Mouse (Mus musculus) heart, postnatal 36 days (tissue): Measurements from ENCODE around the gene Akr1b10. TPM values are rescaled to one million over a fixed set of nuclear protein-coding genes. Genes with fewer than 3 reads are reported as not detected.
"Not testable (repeated sequence)": the region's sequence is repeated elsewhere in the genome, so short reads cannot be mapped to it uniquely, and the experiment has no call there.

ENCODE experiments used
- DNase-seq, 2 experiments: peaks; one replicate each; pipeline ENCODE4 v3.0.0; 2021 to 2022
- intact Hi-C: fragments of 180-260 bp; cut with DNase I; formaldehyde crosslinking; loops from one replicate; pipeline ENCODE4 v1.15.1; 2025
- total RNA-seq, 2 experiments: library from RNA; stranded (reverse); gene quantifications; 2 replicates each; pipeline ENCODE4 v1.2.3; 2021

The Akr1b10 gene
- total RNA-seq, 2 experiments from 2014 or later, result 56.8 to 65.7 TPM

DNA sequence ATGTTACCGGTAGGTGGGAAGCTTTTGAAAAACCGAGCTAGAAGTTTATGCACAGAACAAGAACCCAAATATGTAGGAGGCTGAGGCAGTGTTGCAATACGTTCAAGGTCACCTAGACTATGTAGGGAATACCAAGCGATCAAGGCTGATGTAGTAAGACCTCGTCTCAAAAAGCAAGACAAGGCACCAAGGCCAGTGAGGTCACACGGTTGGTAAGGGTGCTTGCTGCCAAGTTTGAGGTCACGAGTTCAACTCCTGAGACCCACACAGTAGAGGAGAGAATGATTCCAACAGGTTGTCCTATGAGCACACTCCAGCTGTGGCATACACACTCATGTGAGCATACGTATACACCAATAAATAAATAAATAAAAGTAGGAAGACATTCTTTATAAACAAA is 13.9 kb upstream of the Akr1b10 start:
- intact Hi-C loops, result no loop called here
- no peak for DNase-seq

DNA sequence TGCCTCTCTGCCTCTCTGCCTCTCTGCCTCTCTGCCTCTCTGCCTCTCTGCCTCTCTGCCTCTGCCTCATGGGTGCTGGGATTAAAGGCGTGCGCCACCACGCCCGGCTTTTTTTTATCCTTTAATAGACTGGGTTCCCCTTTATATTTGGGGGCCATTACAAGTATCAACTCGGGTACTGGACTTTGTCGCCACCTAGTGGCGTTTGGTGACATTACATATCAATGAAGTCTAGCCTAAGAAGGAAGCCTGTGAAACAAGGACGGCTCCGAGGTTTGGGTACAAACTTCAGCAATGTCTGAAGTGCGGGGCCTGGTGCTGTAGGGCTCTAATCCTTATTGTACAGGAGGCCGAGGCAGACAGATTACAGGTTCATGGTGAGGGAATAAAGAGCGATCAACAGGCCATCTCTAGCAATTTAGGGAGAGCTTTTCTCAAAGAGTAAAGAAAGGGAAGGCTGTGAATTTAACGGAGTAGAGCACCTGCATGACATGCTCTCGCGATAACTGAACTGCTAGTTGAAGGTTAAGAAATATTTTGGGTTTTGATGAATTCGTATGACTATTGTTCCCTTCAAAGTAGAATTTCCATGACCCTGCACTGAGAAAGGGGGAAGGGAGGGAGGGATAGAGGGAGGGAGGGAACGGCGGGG is 12.2 kb upstream of the Akr1b10 start:
- DNase-seq, result peak; percentile 81 to 82
- intact Hi-C loops, result loop anchor here (1.0 kb wide), 2 partner anchors 77 to 79 kb away; no protein-coding TSS in a partner anchor

- DNase-seq, result no peak
- intact Hi-C loops, result no loop called here
Measured at GRCm38 (mm10) chr6:34373841-34374240, 10.2 kb upstream of the Akr1b10 start.

DNA sequence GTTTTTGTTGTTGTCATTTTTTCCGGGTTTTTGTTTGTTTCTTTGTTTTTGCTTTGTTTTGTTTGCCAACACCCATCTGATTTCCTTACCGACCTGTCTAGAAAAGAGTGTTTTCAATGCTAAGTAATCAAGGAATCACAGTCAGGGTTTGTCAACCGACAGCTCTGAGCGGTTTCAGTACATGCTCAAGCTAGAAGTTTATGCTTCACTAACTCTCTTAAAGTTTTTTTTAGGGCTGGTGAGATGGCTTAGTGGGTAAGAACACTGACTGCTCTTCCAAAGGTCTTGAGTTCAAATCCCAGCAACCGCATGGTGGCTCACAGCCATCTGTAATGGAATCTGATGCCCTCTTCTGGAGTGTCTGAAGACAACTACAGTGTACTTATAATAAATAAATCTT is 8.1 kb upstream of the Akr1b10 start:
- DNase-seq, intact Hi-C loops: not testable (repeated sequence)

DNA sequence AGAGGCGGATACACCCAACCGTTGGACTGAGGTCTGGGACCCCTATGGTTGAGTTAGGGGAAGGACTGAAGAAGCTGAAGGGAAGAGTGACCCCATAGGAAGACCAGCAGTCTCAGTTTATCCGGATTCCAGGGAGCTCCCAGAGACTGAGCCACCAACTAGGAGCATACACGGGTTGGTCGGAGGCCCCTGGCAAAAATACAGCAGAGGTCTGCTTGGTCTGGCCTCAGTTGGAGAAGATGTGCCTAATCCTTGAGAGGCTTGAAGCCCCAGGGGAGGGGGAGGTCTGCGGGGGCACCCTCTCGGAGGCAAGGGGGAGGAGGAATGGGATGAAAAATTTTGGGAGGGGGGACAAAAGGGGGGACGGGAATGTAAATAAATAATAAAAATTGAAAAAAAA is 617 bp upstream of the Akr1b10 start:
- intact Hi-C loops, result no loop called here
- no peak for DNase-seq

DNA sequence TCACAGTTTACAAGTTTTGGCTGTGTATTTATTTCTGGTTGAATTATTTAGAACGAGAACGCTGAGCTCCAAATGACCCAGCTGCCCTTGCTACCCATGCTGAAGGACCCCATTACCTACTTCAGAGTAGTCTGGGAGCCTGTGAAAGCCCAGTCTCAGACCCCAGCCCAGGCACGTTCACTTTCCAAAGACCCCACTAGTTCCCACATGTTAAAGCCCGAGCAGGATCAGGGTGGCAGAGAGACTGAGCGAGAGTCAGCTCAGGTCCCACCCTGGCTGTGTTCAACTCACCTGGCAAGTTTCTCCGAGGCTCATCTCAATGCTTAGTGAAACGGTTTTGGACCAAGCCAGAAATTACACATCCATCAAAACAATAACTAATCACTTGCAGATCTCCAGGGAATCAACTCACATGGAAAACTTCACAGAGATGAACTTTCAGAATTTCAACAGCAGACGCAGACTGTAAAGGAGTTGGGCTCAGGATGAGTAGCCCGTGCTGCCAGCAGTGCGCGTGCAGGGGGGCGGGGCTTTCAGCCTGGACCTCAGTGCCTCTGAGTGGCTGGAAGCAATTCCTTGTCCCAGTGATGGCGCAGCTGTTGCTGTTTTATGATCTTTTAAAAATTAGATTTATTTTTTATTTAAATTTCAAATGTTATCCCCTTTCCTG is 818 bp downstream of the Akr1b10 start:
- intact Hi-C loops, result no loop called here
- peak; percentile 51 to 64 for DNase-seq

GRCm38 (mm10) chr6:34388420-34389156 is 4.6 kb downstream of the Akr1b10 start:
- intact Hi-C loops, result no loop called here
- DNase-seq, result no peak

- intact Hi-C loops, result no loop called here
Measured at GRCm38 (mm10) chr6:34395897-34396296, 11.9 kb downstream of the Akr1b10 start.

GRCm38 (mm10) chr6:34398431-34398830 is 14.4 kb downstream of the Akr1b10 start:
- intact Hi-C loops, result no loop called here
- DNase-seq, result no peak

More at GRCm38 (mm10) chr6:34395897-34396296, 11.9 kb downstream of the Akr1b10 start:
- DNase-seq, result no peak

GRCm38 (mm10) chr6:34399606-34400220 is 15.7 kb downstream of the Akr1b10 start:
- DNase-seq, result no peak
- intact Hi-C loops, result no loop called here

DNA sequence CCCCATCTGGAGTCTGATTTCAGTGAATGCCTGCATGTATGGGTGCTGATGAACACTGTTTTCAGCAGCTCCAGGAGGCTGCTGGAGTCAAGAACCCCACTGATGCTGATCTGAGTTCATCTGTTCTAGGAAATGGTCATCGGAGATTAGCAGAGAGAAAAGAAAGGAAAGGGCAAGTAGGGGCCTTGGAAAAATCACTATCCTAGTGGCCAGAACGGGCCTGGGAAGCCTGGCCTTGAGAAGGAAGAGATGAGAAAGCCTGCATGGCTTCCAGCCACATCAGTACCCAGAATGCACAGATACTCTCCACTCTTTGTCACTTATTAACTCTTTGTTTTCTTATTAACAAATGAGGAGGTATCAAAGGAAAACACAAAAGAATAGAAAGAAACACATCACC is 16.7 kb downstream of the Akr1b10 start:
- intact Hi-C loops, result no loop called here
- no peak for DNase-seq

DNA sequence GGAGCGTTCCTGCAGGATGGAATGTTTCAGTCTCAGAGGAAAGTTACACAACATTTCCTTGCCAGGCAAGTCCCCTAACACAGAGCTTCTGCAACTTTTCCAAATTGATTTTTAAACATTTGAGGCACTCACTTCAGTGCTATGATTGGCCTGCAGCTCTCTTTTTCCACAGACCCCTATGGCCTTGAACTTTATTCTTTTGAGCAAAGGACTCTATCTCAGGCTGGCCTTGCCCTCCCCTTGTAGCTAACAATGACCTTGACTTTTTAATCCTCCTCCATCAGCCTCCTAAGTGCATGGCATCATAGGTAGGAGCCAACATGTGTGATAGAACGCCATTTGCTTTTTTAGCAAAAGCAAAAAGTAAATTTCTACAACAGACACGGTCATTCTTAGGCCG is 22.7 kb downstream of the Akr1b10 start:
- intact Hi-C loops, result no loop called here
- DNase-seq, result no peak

GRCm38 (mm10) chr6:34407403-34407802 is 23.4 kb downstream of the Akr1b10 start:
- no peak for DNase-seq
- intact Hi-C loops, result no loop called here

DNA sequence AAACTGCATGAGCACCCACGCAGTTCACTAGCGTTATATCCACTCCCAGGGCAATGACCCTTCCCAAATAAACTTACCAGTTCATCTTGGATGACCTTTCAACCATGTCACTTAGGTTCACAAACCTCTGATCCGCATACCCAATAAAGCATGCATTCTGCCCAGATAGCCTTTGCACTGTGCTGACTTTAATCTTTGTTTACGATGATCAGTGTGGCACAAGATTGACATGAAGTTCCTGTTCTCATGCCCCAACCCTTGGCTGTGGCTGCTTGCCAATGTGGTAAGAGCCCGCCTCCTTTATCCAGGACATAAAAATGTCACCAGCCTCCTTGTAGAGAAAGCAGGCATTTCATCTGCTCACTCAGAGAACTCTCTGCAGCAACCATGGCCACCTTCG is 28.0 kb downstream of the Akr1b10 start, which contains the start of gene Akr1b7:
Akr1b7 (plus strand) TSS at position 312 of the 400 bp plus-strand sequence.
- intact Hi-C loops, result no loop called here
- no peak for DNase-seq

GRCm38 (mm10) chr6:34412688-34413087 is 28.7 kb downstream of the Akr1b10 start:
- intact Hi-C loops, result no loop called here

GRCm38 (mm10) chr6:34413386-34413785 is 29.4 kb downstream of the Akr1b10 start:
- intact Hi-C loops, DNase-seq: not testable (repeated sequence)

More at GRCm38 (mm10) chr6:34412688-34413087, 28.7 kb downstream of the Akr1b10 start:
- DNase-seq, result no peak

DNA sequence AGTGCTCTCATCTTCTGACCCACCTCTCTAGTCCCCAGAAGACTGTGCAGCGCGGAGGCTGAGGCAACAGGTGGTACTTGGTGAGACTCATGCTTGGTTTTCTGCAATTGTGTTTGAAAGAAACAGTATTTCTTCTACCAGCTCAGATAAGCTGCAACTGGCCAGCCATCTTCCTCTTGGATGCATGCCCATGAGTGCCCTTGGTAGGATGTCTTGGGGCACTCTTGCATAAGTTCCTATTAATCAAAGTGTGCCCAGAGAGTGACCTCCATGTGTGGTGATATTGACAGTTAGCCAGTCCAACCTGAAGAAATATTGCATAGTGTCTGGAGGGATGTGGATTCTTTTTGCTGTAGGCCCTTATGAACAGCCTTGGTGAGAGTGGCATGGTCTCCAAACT is 32.5 kb downstream of the Akr1b10 start:
- DNase-seq, result no peak
- intact Hi-C loops, result no loop called here

DNA sequence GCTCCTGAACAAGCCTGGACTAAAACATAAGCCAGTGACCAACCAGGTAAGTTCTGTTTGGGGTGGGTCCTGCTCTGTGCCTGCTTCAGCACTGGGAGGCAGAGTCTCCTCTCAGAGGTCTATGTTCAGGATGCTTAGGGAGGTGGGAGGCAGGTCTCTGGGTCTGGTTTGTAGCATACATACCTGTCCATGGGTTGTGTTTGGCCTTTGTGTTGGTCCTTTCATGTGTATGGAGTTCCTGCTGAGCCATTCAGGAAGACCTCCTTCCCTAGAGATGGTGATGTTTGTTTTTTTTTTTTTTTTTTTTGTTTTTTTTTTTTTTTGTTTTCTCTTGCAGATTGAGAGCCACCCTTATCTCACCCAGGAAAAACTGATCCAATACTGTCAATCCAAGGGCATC is 35.1 kb downstream of the Akr1b10 start:
- DNase-seq, result no peak
- intact Hi-C loops, result no loop called here

- no peak for DNase-seq
- intact Hi-C loops, result no loop called here
Measured at GRCm38 (mm10) chr6:34439006-34439405, 55.0 kb downstream of the Akr1b10 start.

DNA sequence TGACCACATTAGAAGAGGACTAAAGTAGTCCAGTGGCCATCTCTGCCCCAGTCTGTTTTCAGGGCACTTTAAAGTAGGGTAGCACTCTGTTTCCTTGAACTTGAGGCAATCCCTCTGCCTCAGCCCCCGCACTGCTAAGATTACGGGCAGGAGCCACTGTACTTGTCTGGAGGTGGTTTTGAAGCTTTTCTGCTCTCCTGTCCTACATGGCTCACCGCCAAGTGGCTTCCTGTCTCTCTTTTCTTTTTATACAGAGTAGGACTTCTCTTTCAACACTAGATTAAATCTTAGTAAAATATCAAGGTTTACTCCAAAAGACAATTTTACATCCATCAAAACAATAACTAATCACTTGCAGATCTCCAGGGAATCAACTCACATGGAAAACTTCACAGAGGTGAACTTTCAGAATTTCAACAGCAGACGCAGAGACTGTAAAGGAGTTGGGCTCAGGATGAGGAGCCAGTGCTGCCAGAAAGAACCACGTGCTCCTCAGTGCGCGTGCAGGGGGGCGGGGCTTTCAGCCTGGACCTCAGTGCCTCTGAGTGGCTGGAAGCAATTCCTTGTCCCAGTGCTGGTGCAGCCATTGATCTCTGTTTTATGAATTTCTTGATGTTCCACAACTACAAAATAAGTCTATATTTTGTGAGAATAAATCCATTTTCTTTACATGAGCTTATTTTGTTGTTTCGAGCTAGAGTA is 57.7 kb downstream of the Akr1b10 start:
- intact Hi-C loops, result no loop called here
- DNase-seq, result no peak
